Mouse (Mus musculus): ENCODE measurements around the gene Rpl9-ps6. TPM values are rescaled to one million over a fixed set of nuclear protein-coding genes. Genes with fewer than 3 reads are reported as not detected.

Gene Rpl9-ps6
- total RNA-seq (2021) = 10 to 100 TPM; 22.8 to 25.4 TPM

GRCm38 (mm10) chr19:32466478-32466877, at the start of gene Rpl9-ps6:
Gene Rpl9-ps6 (minus strand): TSS chr19:32466578.
- DNase-seq (ENCODE audit: low spot score) = no peak
- intact Hi-C loops (cut with DNase I) = no loop called here

GRCm38 (mm10) chr19:32512518-32512917, 46.1 kb upstream of the Rpl9-ps6 start:
- intact Hi-C loops (cut with DNase I) = no loop called here
- DNase-seq (ENCODE audit: low spot score) = no peak

- intact Hi-C loops (cut with DNase I) = no loop called here
- DNase-seq (ENCODE audit: low spot score) = no peak
Measured at GRCm38 (mm10) chr19:32510962-32511361, 44.6 kb upstream of the Rpl9-ps6 start.

GRCm38 (mm10) chr19:32510267-32510666, 43.9 kb upstream of the Rpl9-ps6 start:
- DNase-seq (ENCODE audit: low spot score) = no peak
- intact Hi-C loops (cut with DNase I) = no loop called here

GRCm38 (mm10) chr19:32507526-32507925, 41.1 kb upstream of the Rpl9-ps6 start:
- no peak for DNase-seq (ENCODE audit: low spot score)
- intact Hi-C loops (cut with DNase I) = no loop called here

GRCm38 (mm10) chr19:32507100-32507499, 40.7 kb upstream of the Rpl9-ps6 start:
- no peak for DNase-seq (ENCODE audit: low spot score)
- intact Hi-C loops (cut with DNase I) = no loop called here

GRCm38 (mm10) chr19:32506514-32506913, 40.1 kb upstream of the Rpl9-ps6 start:
- DNase-seq (ENCODE audit: low spot score) = no peak
- intact Hi-C loops (cut with DNase I) = no loop called here

GRCm38 (mm10) chr19:32506081-32506480, 39.7 kb upstream of the Rpl9-ps6 start:
- intact Hi-C loops (cut with DNase I) = no loop called here
- DNase-seq (ENCODE audit: low spot score) = no peak

GRCm38 (mm10) chr19:32501414-32501813, 35.0 kb upstream of the Rpl9-ps6 start:
- no peak for DNase-seq (ENCODE audit: low spot score)
- intact Hi-C loops (cut with DNase I) = loop anchor here (2.0 kb wide), 1 partner anchor 187 kb away; no protein-coding TSS in a partner anchor

GRCm38 (mm10) chr19:32498002-32498401, 31.6 kb upstream of the Rpl9-ps6 start:
- intact Hi-C loops (cut with DNase I) = no loop called here
- DNase-seq (ENCODE audit: low spot score) = no peak

- intact Hi-C loops (cut with DNase I) = no loop called here
- DNase-seq (ENCODE audit: low spot score) = no peak
Measured at GRCm38 (mm10) chr19:32497411-32497810, 31.0 kb upstream of the Rpl9-ps6 start.

GRCm38 (mm10) chr19:32495034-32495433, 28.7 kb upstream of the Rpl9-ps6 start:
- intact Hi-C loops (cut with DNase I) = no loop called here
- no peak for DNase-seq (ENCODE audit: low spot score)

- intact Hi-C loops (cut with DNase I) = no loop called here
Measured at GRCm38 (mm10) chr19:32494611-32495010, 28.2 kb upstream of the Rpl9-ps6 start.

GRCm38 (mm10) chr19:32493471-32493870, 27.1 kb upstream of the Rpl9-ps6 start:
- intact Hi-C loops (cut with DNase I) = no loop called here
- DNase-seq (ENCODE audit: low spot score) = no peak

More at GRCm38 (mm10) chr19:32494611-32495010, 28.2 kb upstream of the Rpl9-ps6 start:
- DNase-seq (ENCODE audit: low spot score) = no peak

- no peak for DNase-seq (ENCODE audit: low spot score)
- intact Hi-C loops (cut with DNase I) = no loop called here
Measured at GRCm38 (mm10) chr19:32492981-32493380, 26.6 kb upstream of the Rpl9-ps6 start.

GRCm38 (mm10) chr19:32492339-32492738, 26.0 kb upstream of the Rpl9-ps6 start:
- intact Hi-C loops (cut with DNase I) = no loop called here
- no peak for DNase-seq (ENCODE audit: low spot score)

- no peak for DNase-seq (ENCODE audit: low spot score)
- intact Hi-C loops (cut with DNase I) = no loop called here
Measured at GRCm38 (mm10) chr19:32490976-32491375, 24.6 kb upstream of the Rpl9-ps6 start.

GRCm38 (mm10) chr19:32489166-32489895, 23.0 kb upstream of the Rpl9-ps6 start:
- intact Hi-C loops (cut with DNase I) = loop anchor here (5.0 kb wide), 2 partner anchors 457 to 517 kb away; no protein-coding TSS in a partner anchor

GRCm38 (mm10) chr19:32487595-32488255, 21.3 kb upstream of the Rpl9-ps6 start:
- intact Hi-C loops (cut with DNase I) = loop anchor here (5.0 kb wide), 2 partner anchors 455 to 515 kb away; no protein-coding TSS in a partner anchor

More at GRCm38 (mm10) chr19:32489166-32489895, 23.0 kb upstream of the Rpl9-ps6 start:
- no peak for DNase-seq (ENCODE audit: low spot score)

GRCm38 (mm10) chr19:32486106-32486724, 19.8 kb upstream of the Rpl9-ps6 start:
- DNase-seq (ENCODE audit: low spot score) = peak; percentile 31
- intact Hi-C loops (cut with DNase I) = loop anchor here (5.0 kb wide), 2 partner anchors 454 to 514 kb away; no protein-coding TSS in a partner anchor

More at GRCm38 (mm10) chr19:32487595-32488255, 21.3 kb upstream of the Rpl9-ps6 start:
- no peak for DNase-seq (ENCODE audit: low spot score)

Data from heart, postnatal 25 days (tissue).